Mouse (Mus musculus) forebrain, embryonic 15.5 days (tissue): ENCODE measurements around the gene Nsrp1. TPM values are rescaled to one million over a fixed set of nuclear protein-coding genes. Genes with fewer than 3 reads are reported as not detected.
"Not testable (repeated sequence)": the region's sequence is repeated elsewhere in the genome, so short reads cannot be mapped to it uniquely, and the experiment has no call there.

Experiments
- ATAC-seq: fragments of 200-750 bp; cut with Nextera tagmentation; replicated peaks from 2 replicates; pipeline ENCODE4 v1.8.0; 2017; ENCODE audit warnings: mild to moderate bottlenecking, moderate TSS enrichment, moderate library complexity
- H3K27ac ChIP-seq: fragments of 300-500 bp; sonication (generic); replicated peaks from 2 replicates; pipeline ENCODE4 v1.5.1; 2015; ENCODE audit warnings: mild to moderate bottlenecking, inconsistent platforms
- H3K27me3 ChIP-seq: fragments of 300-500 bp; sonication (generic); 2 replicates; pipeline ENCODE4 v1.6.1; 2015; ENCODE audit warnings: inconsistent platforms
- H3K36me3 ChIP-seq: fragments of 300-500 bp; sonication (generic); 2 replicates; pipeline ENCODE4 v1.6.1; 2015; ENCODE audit warnings: mild to moderate bottlenecking, inconsistent platforms
- H3K4me1 ChIP-seq: fragments of 300-500 bp; sonication (generic); 2 replicates; pipeline ENCODE4 v1.6.1; 2015; ENCODE audit warnings: inconsistent platforms
- H3K4me2 ChIP-seq: fragments of 300-500 bp; sonication (generic); replicated peaks from 2 replicates; pipeline ENCODE4 v1.6.1; 2015; ENCODE audit warnings: mild to moderate bottlenecking, inconsistent platforms
- H3K4me3 ChIP-seq: fragments of 300-500 bp; sonication (generic); 2 replicates; pipeline ENCODE4 v1.5.1; 2015; ENCODE audit warnings: mild to moderate bottlenecking, inconsistent platforms
- H3K9ac ChIP-seq: fragments of 300-500 bp; sonication (generic); replicated peaks from 2 replicates; pipeline ENCODE4 v1.6.1; 2015; ENCODE audit warnings: mild to moderate bottlenecking, inconsistent platforms
- H3K9me3 ChIP-seq: fragments of 300-500 bp; sonication (generic); 2 replicates; pipeline ENCODE4 v1.6.1; 2016; ENCODE audit warnings: inconsistent platforms
- WGBS: fragments of 180-500 bp; shearing (Covaris S2); methylation state at CpG from one replicate; pipeline ENCODE4 v1.1.7; 2015; ENCODE audit warnings: mixed read lengths; 5-methylcytosine and 5-hydroxymethylcytosine counted together
- polyA plus RNA-seq: library from polyadenylated mRNA; unstranded; fragments of >200 nt; fragmentation: Nextera tagmentation; extraction: Ambion mirVana; gene quantifications from 2 replicates; pipeline ENCODE4 v1.2.1, GENCODE M21; 2015

Nsrp1 gene
- polyA plus RNA-seq: 65.0 and 70.8 TPM in 2 replicates

DNA sequence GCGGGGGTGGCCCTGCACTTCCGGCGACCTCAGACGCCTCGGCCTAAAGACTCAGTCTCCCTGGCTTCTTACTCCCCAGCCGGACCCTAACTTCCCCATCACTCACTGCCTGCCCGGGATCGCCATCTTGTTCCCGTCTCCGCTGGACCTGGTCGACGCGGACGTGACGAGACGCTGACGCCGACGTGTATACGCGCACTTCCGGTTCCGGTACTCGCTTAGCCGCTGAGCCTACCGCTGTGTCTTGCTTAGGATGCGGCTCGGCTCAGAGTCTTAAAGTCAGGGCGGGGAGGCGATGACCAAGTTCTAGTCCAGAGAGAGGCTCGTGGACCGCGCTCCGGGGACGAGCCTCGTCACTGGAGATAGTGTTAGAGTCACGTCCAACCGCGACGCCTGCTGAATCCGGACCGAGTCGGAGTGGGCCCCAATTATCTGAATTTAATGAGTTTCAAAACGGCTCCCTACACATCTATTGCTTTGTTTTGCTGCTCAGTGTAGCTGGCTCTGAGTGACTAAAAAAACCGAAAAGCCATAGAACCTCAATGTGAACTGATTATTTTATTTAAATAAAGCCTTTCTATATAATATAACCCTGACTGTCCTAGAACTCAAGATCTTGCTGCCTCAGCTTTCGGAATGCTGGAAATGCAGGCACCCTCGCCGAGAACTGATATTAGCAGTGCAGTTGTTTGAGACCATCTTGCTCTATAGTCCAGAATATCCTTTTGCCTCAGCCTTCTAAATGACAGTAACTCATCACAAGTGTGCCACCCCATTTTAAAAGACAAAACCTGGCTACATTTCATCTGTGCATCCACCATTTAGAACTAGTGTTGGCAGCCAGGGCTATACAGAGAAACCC lies at the start of gene Nsrp1:
Gene Nsrp1 (minus strand): TSS at position 163 of the 862 bp plus-strand sequence.
- peak; percentile 100 for ATAC-seq
- Histone ChIP-seq H3K4me3 (peak within 1 kb of the TSS; percentile 87), H3K4me2 (peak within 1 kb of the TSS; percentile 94), H3K27ac (peak within 1 kb of the TSS; percentile 88), H3K27me3 (peaks cover 13% of the 10 kb centered on the region), H3K9ac (peak within 1 kb of the TSS; percentile 64), H3K9me3 (no peaks in the 10 kb centered on the region), H3K4me1 (peaks cover 13% of the 10 kb centered on the region), H3K36me3 (peaks cover 20% of the 10 kb centered on the region)
- WGBS: 3% methylated on average over 48 of the region's 48 CpGs

DNA sequence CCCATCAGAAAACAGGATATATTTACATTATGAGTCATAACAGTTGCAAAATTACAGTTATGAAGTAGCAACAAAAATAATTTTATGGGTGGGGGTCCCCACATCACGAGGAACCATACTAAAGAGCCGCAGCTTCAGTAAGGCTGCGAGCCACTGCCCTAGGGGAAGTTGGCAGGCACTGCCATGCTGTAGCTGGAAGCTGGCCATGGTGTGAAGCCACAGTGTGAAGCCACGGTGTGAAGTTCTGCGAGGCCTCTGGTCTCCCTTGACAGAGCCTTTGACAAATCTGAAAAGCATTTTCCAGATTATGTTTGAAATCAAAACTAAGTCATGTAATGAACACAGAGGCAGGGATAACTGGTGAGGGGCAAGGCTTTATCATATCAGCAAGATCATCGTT lies 32.9 kb upstream of the Nsrp1 start:
- no peak for ATAC-seq
- WGBS: 62% methylated on average over 6 of the region's 6 CpGs

DNA sequence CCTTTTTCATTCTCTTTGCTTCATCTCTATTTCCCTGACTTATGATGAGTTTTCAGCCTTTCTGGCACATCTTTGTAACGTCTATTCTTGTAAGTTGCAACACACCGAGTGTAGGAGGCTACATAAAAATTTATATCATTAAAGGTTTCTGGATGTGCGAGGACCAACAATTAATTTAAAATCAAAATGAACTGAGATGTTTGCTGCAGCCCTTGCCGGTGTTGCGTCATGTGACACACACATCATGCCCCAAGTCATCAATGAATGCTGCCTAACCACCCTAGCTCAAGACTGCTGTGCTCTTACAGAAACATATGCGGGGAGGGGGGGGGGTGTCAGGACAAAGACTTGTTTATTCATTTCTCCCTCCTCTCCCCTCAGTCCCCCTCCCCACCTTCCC lies 30.2 kb upstream of the Nsrp1 start:
- no peak overlapping the region for H3K9ac ChIP-seq
- H3K9me3 ChIP-seq: no peaks in the 10 kb centered on the region
- WGBS: 86% methylated on average over 6 of the region's 6 CpGs
- no peaks in the 10 kb centered on the region for H3K27me3 ChIP-seq
- H3K4me3 ChIP-seq: no peak overlapping the region
- no peak overlapping the region for H3K4me2 ChIP-seq
- no peaks in the 10 kb centered on the region for H3K36me3 ChIP-seq
- H3K27ac ChIP-seq: no peak overlapping the region
- H3K4me1 ChIP-seq: 0 out of 2 replicates have a peak, but pooled peaks cover 4% of the 10 kb centered on the region
- ATAC-seq: no peak

More for the DNA sequence above, 32.9 kb upstream of the Nsrp1 start:
- H3K9me3 ChIP-seq: no peaks in the 10 kb centered on the region
- H3K27me3 ChIP-seq: no peaks in the 10 kb centered on the region
- no peak overlapping the region for H3K4me3 ChIP-seq
- no peaks in the 10 kb centered on the region for H3K36me3 ChIP-seq
- no peak overlapping the region for H3K4me2 ChIP-seq
- no peak overlapping the region for H3K27ac ChIP-seq
- 0 out of 2 replicates have a peak, but pooled peaks cover 4% of the 10 kb centered on the region for H3K4me1 ChIP-seq
- H3K9ac ChIP-seq: no peak overlapping the region

- not testable (repeated sequence) for H3K27ac ChIP-seq, H3K27me3 ChIP-seq, ATAC-seq, H3K4me2 ChIP-seq, H3K4me1 ChIP-seq, H3K36me3 ChIP-seq, H3K9ac ChIP-seq, H3K4me3 ChIP-seq, H3K9me3 ChIP-seq
- WGBS: 80% methylated on average over 12 of the region's 12 CpGs
These were observed 29.6 kb upstream of the Nsrp1 start for GRCm38 (mm10) chr11:77107872-77108271.

DNA sequence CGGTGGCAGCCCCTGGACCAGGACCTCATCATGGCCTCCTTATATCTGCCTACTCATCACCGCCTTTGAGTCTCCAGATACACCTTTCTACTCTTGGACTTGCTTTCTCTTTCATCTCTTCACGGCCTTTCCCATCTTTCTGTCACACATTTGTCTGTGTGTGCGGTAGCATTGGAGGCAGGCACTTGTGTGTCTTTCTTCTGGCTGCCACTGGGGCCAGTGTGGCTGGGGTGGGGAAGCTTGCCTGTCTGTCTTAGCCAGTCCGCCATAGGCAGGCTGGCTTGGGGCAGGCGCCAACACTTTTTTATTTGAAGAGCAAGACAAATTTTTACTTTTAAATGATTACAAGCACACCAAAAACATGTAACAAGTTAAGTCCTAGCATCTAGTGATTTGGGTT lies 28.7 kb upstream of the Nsrp1 start:
- H3K4me2 ChIP-seq: no peak overlapping the region
- no peaks in the 10 kb centered on the region for H3K27me3 ChIP-seq
- H3K9me3 ChIP-seq: no peaks in the 10 kb centered on the region
- H3K4me1 ChIP-seq: 0 out of 2 replicates have a peak, but pooled peaks cover 4% of the 10 kb centered on the region
- H3K9ac ChIP-seq: no peak overlapping the region
- no peak overlapping the region for H3K27ac ChIP-seq
- WGBS: 94% methylated on average over 6 of the region's 6 CpGs
- no peaks in the 10 kb centered on the region for H3K36me3 ChIP-seq
- no peak for ATAC-seq
- no peak overlapping the region for H3K4me3 ChIP-seq

GRCm38 (mm10) chr11:77100137-77100937 lies 22.1 kb upstream of the Nsrp1 start:
- Histone ChIP-seq H3K27ac (no peak overlapping the region), H3K27me3 (no peaks in the 10 kb centered on the region), H3K36me3 (no peaks in the 10 kb centered on the region), H3K9ac (no peak overlapping the region), H3K9me3 (no peaks in the 10 kb centered on the region), H3K4me3 (no peak overlapping the region), H3K4me1 (peaks cover 5% of the 10 kb centered on the region; the same call in 1 of the 2 replicates), H3K4me2 (0 out of 2 replicates have a peak overlapping the region, but pooled peaks have one; percentile 19)
- ATAC-seq: no peak
- 15% methylated on average over 10 of the region's 10 CpGs for WGBS

GRCm38 (mm10) chr11:77098332-77098972 lies 20.2 kb upstream of the Nsrp1 start:
- no peaks in the 10 kb centered on the region for H3K9me3 ChIP-seq
- no peak overlapping the region for H3K27ac ChIP-seq
- H3K4me2 ChIP-seq: no peak overlapping the region
- H3K4me3 ChIP-seq: no peak overlapping the region
- no peak for ATAC-seq
- no peaks in the 10 kb centered on the region for H3K27me3 ChIP-seq
- H3K9ac ChIP-seq: no peak overlapping the region
- H3K36me3 ChIP-seq: no peaks in the 10 kb centered on the region
- peaks cover 5% of the 10 kb centered on the region; the same call in 1 of the 2 replicates for H3K4me1 ChIP-seq
- WGBS: 80% methylated on average over 19 of the region's 19 CpGs

GRCm38 (mm10) chr11:77096991-77097390 lies 18.8 kb upstream of the Nsrp1 start:
- Histone ChIP-seq H3K27me3 (no peaks in the 10 kb centered on the region), H3K4me2 (no peak overlapping the region), H3K9me3 (no peaks in the 10 kb centered on the region), H3K9ac (no peak overlapping the region), H3K27ac (no peak overlapping the region), H3K4me3 (no peak overlapping the region), H3K4me1 (peaks cover 9% of the 10 kb centered on the region; the same call in 1 of the 2 replicates), H3K36me3 (no peaks in the 10 kb centered on the region)
- WGBS: 76% methylated on average over 7 of the region's 7 CpGs
- ATAC-seq: no peak

GRCm38 (mm10) chr11:77096581-77096980 lies 18.3 kb upstream of the Nsrp1 start:
- Histone ChIP-seq H3K27me3 (no peaks in the 10 kb centered on the region), H3K4me2 (no peak overlapping the region), H3K36me3 (no peaks in the 10 kb centered on the region), H3K4me1 (peaks cover 9% of the 10 kb centered on the region; the same call in 1 of the 2 replicates), H3K9ac (no peak overlapping the region), H3K9me3 (no peaks in the 10 kb centered on the region), H3K4me3 (no peak overlapping the region), H3K27ac (no peak overlapping the region)
- no peak for ATAC-seq
- 71% methylated on average over 3 of the region's 3 CpGs for WGBS

GRCm38 (mm10) chr11:77095206-77095605 lies 17.0 kb upstream of the Nsrp1 start:
- 57% methylated on average over 10 of the region's 10 CpGs for WGBS
- Histone ChIP-seq H3K27ac (no peak overlapping the region), H3K4me3 (no peak overlapping the region), H3K27me3 (no peaks in the 10 kb centered on the region), H3K4me2 (no peak overlapping the region), H3K4me1 (peaks cover 6% of the 10 kb centered on the region; the same call in 1 of the 2 replicates), H3K9me3 (no peaks in the 10 kb centered on the region), H3K36me3 (no peaks in the 10 kb centered on the region), H3K9ac (no peak overlapping the region)
- no peak for ATAC-seq

- Histone ChIP-seq H3K4me1 (peaks cover 4% of the 10 kb centered on the region; the same call in 1 of the 2 replicates), H3K9me3 (no peaks in the 10 kb centered on the region), H3K9ac (no peak overlapping the region), H3K27ac (no peak overlapping the region), H3K4me3 (no peak overlapping the region), H3K4me2 (no peak overlapping the region), H3K27me3 (no peaks in the 10 kb centered on the region), H3K36me3 (no peaks in the 10 kb centered on the region)
- ATAC-seq: no peak
- whole genome bisulfite sequencing: 72% methylated on average over 8 of the region's 8 CpGs
These were observed 15.9 kb upstream of the Nsrp1 start for GRCm38 (mm10) chr11:77094136-77094535.
